In genomic region chr10:80264341-80265148, GRCm38 (mm10) we compare ENCODE assay signal across 8 mouse cellular contexts. TPM values are rescaled to one million over a fixed set of nuclear protein-coding genes. Genes with fewer than 3 reads are reported as not detected.
DNase-seq lines count a peak whose midpoint lies in the region; ATAC-seq lines count a peak whose summit lies in the region.

No protein-coding gene starts in this region.

- peak overlapping the region; percentile 96 for H3K9ac ChIP-seq in heart, embryonic 14.5 days (ENCODE audit: low read length)
- peak overlapping the region; percentile 100 for H3K9ac ChIP-seq in liver, embryonic 13.5 days
- H3K9ac ChIP-seq in stomach, embryonic 16.5 days (ENCODE audit: low read length) = peak overlapping the region; percentile 99

- WGBS in heart, embryonic 14.5 days = 1% methylated on average over 81 of the region's 81 CpGs
- 1% methylated on average over 81 of the region's 81 CpGs for WGBS in liver, embryonic 13.5 days (ENCODE audit: insufficient replicate concordance)
- WGBS in stomach, embryonic 16.5 days = 2% methylated on average over 64 of the region's 81 CpGs

- DNase-seq in c-Kit-negative CD71-positive TER-119-positive erythroid progenitor cells, embryonic 14.5 days (ENCODE audit: low read depth, low spot score) = peak; percentile 97
- DNase-seq in fibroblast of lung, adult 2 months (ENCODE audit: low read depth) = peak; percentile 95
- peak; percentile 100 for DNase-seq in kidney, postnatal 14 days
- DNase-seq in liver, embryonic 13.5 days = peak; percentile 98
- DNase-seq in neural tube, embryonic 10.5 days (ENCODE audit: extremely low spot score, low spot score) = peak; percentile 96

- no peaks in the 10 kb centered on the region for H3K27me3 ChIP-seq in heart, embryonic 14.5 days (ENCODE audit: control insufficient read depth, insufficient read depth, low read length)
- no peaks in the 10 kb centered on the region for H3K27me3 ChIP-seq in liver, embryonic 13.5 days
- H3K27me3 ChIP-seq in stomach, embryonic 16.5 days (ENCODE audit: control insufficient read depth, insufficient read depth, low read length) = no peaks in the 10 kb centered on the region

- peak overlapping the region; percentile 56 to 83 for H3K27ac ChIP-seq in heart, embryonic 14.5 days (replicated peaks in 1 of 2; ENCODE audit: control insufficient read depth in 1 of 2, insufficient read depth in 1 of 2, low read depth in 2 of 2, low read length in 2 of 2)
- H3K27ac ChIP-seq in liver, embryonic 13.5 days = peak overlapping the region; percentile 93
- H3K27ac ChIP-seq in stomach, embryonic 16.5 days (ENCODE audit: low read length) = peak overlapping the region; percentile 80

- ATAC-seq in CD4-positive, CD25-positive, alpha-beta regulatory T cell, adult 4 months = peak; percentile 77
- ATAC-seq in heart, embryonic 14.5 days (ENCODE audit: insufficient number of reproducible peaks, insufficient read depth, low FRiP score, low read depth) = peak; percentile 48
- peak; percentile 66 for ATAC-seq in liver, embryonic 13.5 days (ENCODE audit: low read depth)
- peak; percentile 45 for ATAC-seq in stomach, embryonic 16.5 days (ENCODE audit: insufficient read depth, low FRiP score)

- no peaks in the 10 kb centered on the region for H3K9me3 ChIP-seq in heart, embryonic 14.5 days (ENCODE audit: control insufficient read depth, low read length)
- H3K9me3 ChIP-seq in liver, embryonic 13.5 days (replicated peaks) = no peaks in the 10 kb centered on the region
- H3K9me3 ChIP-seq in stomach, embryonic 16.5 days (replicated peaks; ENCODE audit: control insufficient read depth, low read length) = no peaks in the 10 kb centered on the region

- H3K4me2 ChIP-seq in heart, embryonic 14.5 days (ENCODE audit: low read length) = peak overlapping the region; percentile 94
- H3K4me2 ChIP-seq in liver, embryonic 13.5 days = peak overlapping the region; percentile 88
- peak overlapping the region; percentile 75 for H3K4me2 ChIP-seq in stomach, embryonic 16.5 days (ENCODE audit: low read depth, low read length)

- H3K4me1 ChIP-seq in heart, embryonic 14.5 days (ENCODE audit: control insufficient read depth in 2 of 2, insufficient read depth in 2 of 2, low read length in 2 of 2) = peaks cover 33 to 51% of the 10 kb centered on the region in 2 experiments
- H3K4me1 ChIP-seq in liver, embryonic 13.5 days (replicated peaks) = peaks cover 87% of the 10 kb centered on the region
- peaks cover 48% of the 10 kb centered on the region for H3K4me1 ChIP-seq in stomach, embryonic 16.5 days (ENCODE audit: control insufficient read depth, insufficient read depth, low read length)

- H3K4me3 ChIP-seq in heart, embryonic 14.5 days (ENCODE audit: control insufficient read depth in 1 of 2, insufficient read depth in 1 of 2, low read depth in 1 of 2, low read length in 2 of 2) = peak overlapping the region; percentile 71 to 75
- H3K4me3 ChIP-seq in liver, embryonic 13.5 days (replicated peaks) = peak overlapping the region; percentile 98
- peak overlapping the region; percentile 93 for H3K4me3 ChIP-seq in stomach, embryonic 16.5 days (replicated peaks; ENCODE audit: low read length)

- peaks cover 21% of the 10 kb centered on the region for H3K36me3 ChIP-seq in heart, embryonic 14.5 days (ENCODE audit: control insufficient read depth, insufficient read depth, low read length)
- H3K36me3 ChIP-seq in liver, embryonic 13.5 days = peaks cover 24% of the 10 kb centered on the region
- no peaks in the 10 kb centered on the region for H3K36me3 ChIP-seq in stomach, embryonic 16.5 days (ENCODE audit: control insufficient read depth, insufficient read depth, low read length)

RNA-seq across cellular contexts. Expression of gene Dazap1, which starts 3.3 kb away (rescaled TPM):
- polyA plus RNA-seq in CD4-positive, CD25-positive, alpha-beta regulatory T cell, adult 4 months (2017; shearing (Covaris generic)) = 10 to 100 TPM; 10.4 to 14.7 TPM
- polyA plus RNA-seq in heart, embryonic 14.5 days (2014; fragmentation: Nextera tagmentation; extraction: Ambion mirVana) = 25.0 and 27.5 TPM in 2 replicates
- 33.5 and 34.7 TPM in 2 replicates for polyA plus RNA-seq in liver, embryonic 13.5 days (2015; fragmentation: Nextera tagmentation; extraction: Ambion mirVana)
- polyA plus RNA-seq in stomach, embryonic 16.5 days (2015; fragmentation: Nextera tagmentation; extraction: Ambion mirVana) = 35.8 and 43.9 TPM in 2 replicates

RNA-seq across cellular contexts. Expression of gene Gamt, which starts 3.7 kb away (rescaled TPM):
- polyA plus RNA-seq in CD4-positive, CD25-positive, alpha-beta regulatory T cell, adult 4 months (2017; shearing (Covaris generic)) = under 1 TPM in 1 of 2 experiments, not detected in 1; 0.47 TPM
- polyA plus RNA-seq in heart, embryonic 14.5 days (2014; fragmentation: Nextera tagmentation; extraction: Ambion mirVana) = 60.3 and 61.5 TPM in 2 replicates
- 53.5 and 57.2 TPM in 2 replicates for polyA plus RNA-seq in liver, embryonic 13.5 days (2015; fragmentation: Nextera tagmentation; extraction: Ambion mirVana)
- polyA plus RNA-seq in stomach, embryonic 16.5 days (2015; fragmentation: Nextera tagmentation; extraction: Ambion mirVana) = 92.0 and 115 TPM in 2 replicates

RNA-seq across cellular contexts. Expression of gene Ndufs7, which starts 15.6 kb away (rescaled TPM):
- polyA plus RNA-seq in CD4-positive, CD25-positive, alpha-beta regulatory T cell, adult 4 months (2017; shearing (Covaris generic)) = 100 to 1,000 TPM; 231 to 237 TPM
- polyA plus RNA-seq in heart, embryonic 14.5 days (2014; fragmentation: Nextera tagmentation; extraction: Ambion mirVana) = 721 and 734 TPM in 2 replicates
- polyA plus RNA-seq in liver, embryonic 13.5 days (2015; fragmentation: Nextera tagmentation; extraction: Ambion mirVana) = 241 and 294 TPM in 2 replicates
- polyA plus RNA-seq in stomach, embryonic 16.5 days (2015; fragmentation: Nextera tagmentation; extraction: Ambion mirVana) = 340 and 344 TPM in 2 replicates

RNA-seq across cellular contexts. Expression of gene Rps15, which starts 27.7 kb away (rescaled TPM):
- polyA plus RNA-seq in CD4-positive, CD25-positive, alpha-beta regulatory T cell, adult 4 months (2017; shearing (Covaris generic)) = 1,000 to 10,000 TPM; 1,622 to 1,794 TPM
- polyA plus RNA-seq in heart, embryonic 14.5 days (2014; fragmentation: Nextera tagmentation; extraction: Ambion mirVana) = 648 and 723 TPM in 2 replicates
- polyA plus RNA-seq in liver, embryonic 13.5 days (2015; fragmentation: Nextera tagmentation; extraction: Ambion mirVana) = 792 and 836 TPM in 2 replicates
- 807 and 821 TPM in 2 replicates for polyA plus RNA-seq in stomach, embryonic 16.5 days (2015; fragmentation: Nextera tagmentation; extraction: Ambion mirVana)

RNA-seq across cellular contexts. Expression of gene Apc2, which starts 31.2 kb away (rescaled TPM):
- polyA plus RNA-seq in CD4-positive, CD25-positive, alpha-beta regulatory T cell, adult 4 months (2017; shearing (Covaris generic)) = under 1 TPM in 1 of 2 experiments, not detected in 1; 0.16 TPM
- 0.78 and 1.4 TPM in 2 replicates for polyA plus RNA-seq in heart, embryonic 14.5 days (2014; fragmentation: Nextera tagmentation; extraction: Ambion mirVana)
- 0.13 and 0.24 TPM in 2 replicates for polyA plus RNA-seq in liver, embryonic 13.5 days (2015; fragmentation: Nextera tagmentation; extraction: Ambion mirVana)
- polyA plus RNA-seq in stomach, embryonic 16.5 days (2015; fragmentation: Nextera tagmentation; extraction: Ambion mirVana) = 3.3 and 4.3 TPM in 2 replicates

Comparison
In these comparisons a context has a peak if more than half of its experiments do, and no peak if none do; other contexts are left out.
1. Peak in every context shown above with its lines: DNase-seq, ATAC-seq, H3K4me3 ChIP-seq and H3K27ac ChIP-seq.
2. RNA of gene Gamt, which starts 3.7 kb away (polyA plus RNA-seq): 92.0 to 115 TPM in stomach, embryonic 16.5 days, 60.3 to 61.5 TPM in heart, embryonic 14.5 days and 53.5 to 57.2 TPM in liver, embryonic 13.5 days; 0.47 TPM in CD4-positive, CD25-positive, alpha-beta regulatory T cell, adult 4 months; every median in the first group is over 10 times any median in the second.